Mouse (Mus musculus) myocyte (in vitro differentiated cells): ENCODE data around the gene Pbp2.

Experiments used
- CEBPB ChIP-seq: IDR thresholded peaks from 2 replicates; pipeline ENCODE4 v1.6.1; 2011; ENCODE audit warnings: mild to moderate bottlenecking, moderate library complexity; ENCODE audit not compliant: poor library complexity, insufficient read depth, severe bottlenecking
- E2F4 ChIP-seq: IDR thresholded peaks from one replicate; pipeline ENCODE4 v1.6.1; 2011; ENCODE audit warnings: mild to moderate bottlenecking, control low read depth, moderate library complexity; ENCODE audit not compliant: insufficient read depth
- MAX ChIP-seq: IDR thresholded peaks from one replicate; pipeline ENCODE4 v1.6.1; 2011; ENCODE audit warnings: low read depth, mild to moderate bottlenecking, control low read depth
- MYOG ChIP-seq, 3 experiments: IDR thresholded peaks; one replicate each; pipeline ENCODE4 v1.6.1; 2011; ENCODE audit warnings: control low read depth in 2 of 3, low read depth in 2 of 3, mild to moderate bottlenecking in 2 of 3; ENCODE audit not compliant: insufficient read length in 2 of 3, control insufficient read depth in 1 of 3, insufficient read depth in 1 of 3
- POLR2A ChIP-seq: IDR thresholded peaks from one replicate; pipeline ENCODE4 v1.6.1; 2011; ENCODE audit warnings: low read depth, mild to moderate bottlenecking, control low read depth, moderate library complexity; ENCODE audit not compliant: insufficient read length
- TCF12 ChIP-seq: IDR thresholded peaks from one replicate; pipeline ENCODE4 v1.6.1; 2011; ENCODE audit warnings: mild to moderate bottlenecking, control low read depth; ENCODE audit not compliant: poor library complexity, insufficient read depth, severe bottlenecking
- TCF3 ChIP-seq: IDR thresholded peaks from one replicate; pipeline ENCODE4 v1.6.1; 2011; ENCODE audit warnings: low read depth, control low read depth; ENCODE audit not compliant: insufficient read length

DNA sequence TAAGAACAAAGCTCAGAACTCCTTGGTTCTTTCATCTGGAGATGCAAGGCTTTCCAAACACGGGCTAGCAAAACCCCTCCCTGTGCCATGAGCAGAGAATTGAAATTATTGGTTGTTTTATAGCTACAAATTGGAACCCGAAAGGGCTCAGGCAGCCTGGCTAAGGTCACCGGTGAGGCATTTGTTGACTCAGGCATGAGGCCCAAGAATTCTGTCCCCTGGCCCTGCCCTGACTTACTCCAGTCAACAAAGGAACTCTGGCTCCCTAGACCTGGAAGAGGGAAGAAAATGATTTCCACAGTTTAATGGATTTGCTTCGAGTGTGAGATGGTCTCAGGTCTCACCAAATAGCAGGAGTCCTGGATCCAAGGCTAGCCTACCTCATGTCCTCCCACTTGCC, 17.8 kb downstream of the Pbp2 start:
- TF ChIP-seq POLR2A (no peak), CEBPB (no peak), TCF3 (no peak), TCF12 (no peak), MYOG (IDR thresholded peaks at IDR 0.05; ENCODE audit: control insufficient read depth in 1 of 3, insufficient read depth in 1 of 3, insufficient read length in 2 of 3, low read depth in 2 of 3) (no peak), MAX (no peak), E2F4 (no peak)
